15 mouse cellular contexts compared by ENCODE assay signal in the genomic region with DNA sequence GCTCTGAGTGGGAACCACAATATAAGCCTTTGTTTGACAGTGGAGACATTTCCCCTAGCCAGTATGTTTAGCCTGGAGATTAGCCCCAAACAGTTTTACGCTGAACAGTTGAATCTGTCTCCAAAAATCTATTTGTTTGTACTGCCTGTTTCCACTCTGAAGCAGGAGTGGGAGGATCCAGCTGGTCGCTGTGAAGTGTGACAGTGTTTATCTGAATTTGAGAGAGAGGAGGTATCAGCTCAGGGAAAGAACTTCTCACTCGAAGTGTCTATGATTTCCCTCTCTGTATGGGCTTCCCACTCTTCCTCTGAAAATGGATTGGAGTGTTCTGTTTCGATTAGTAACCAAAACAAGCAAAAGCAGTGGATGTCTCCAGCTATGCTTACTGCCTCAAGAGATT.
DNase-seq lines count a peak whose midpoint lies in the region; ATAC-seq and TF ChIP-seq lines count a peak whose summit lies in the region.
"Had no signal": no experiment of that assay in that cellular context is flagged by ENCODE, and none has a peak within 500 bp of the region (broad histone marks: within the 10 kb centered on the region; RNA-seq: fewer than 3 reads in every experiment).

No protein-coding gene starts in this region.

- DNase-seq in kidney, postnatal 4 days: peak; percentile 9 to 24
- no peak for DNase-seq in kidney, postnatal 25 days
- peak; percentile 45 to 74 for DNase-seq in layer of hippocampus, adult 2 months (ENCODE audit: low spot score in 2 of 2)
- DNase-seq in right cerebral cortex, postnatal 10 days (ENCODE audit: low spot score in 2 of 2): peak; percentile 39 to 56
- DNase-seq in heart, adult 18-20 months: no peak
- DNase-seq in cerebellum, adult 11 months: no peak
- DNase-seq: cerebellum, adult 8-10 months; gastrocnemius, postnatal 36 days; thymus, postnatal 4 days had no signal

- no peak for TF ChIP-seq CTCF in layer of hippocampus, adult 2 months (conservative IDR thresholded peaks at IDR 0.05)

- no peak overlapping the region for H3K4me3 ChIP-seq in layer of hippocampus, adult 2 months
- H3K4me3 ChIP-seq: embryonic facial prominence, embryonic 13.5 days; heart, embryonic 15.5 days; lung, embryonic 15.5 days; midbrain, embryonic 15.5 days; stomach, embryonic 15.5 days had no signal

- ATAC-seq in frontal cortex, adult (ENCODE audit: low TSS enrichment): peak; percentile 97
- ATAC-seq: midbrain, embryonic 15.5 days had no signal

- no peak overlapping the region for H3K27ac ChIP-seq in layer of hippocampus, adult 2 months
- H3K27ac ChIP-seq: embryonic facial prominence, embryonic 13.5 days; heart, embryonic 15.5 days; lung, embryonic 15.5 days; midbrain, embryonic 15.5 days; stomach, embryonic 15.5 days had no signal

Comparison
In these comparisons a context has a peak if more than half of its experiments do, and no peak if none do; other contexts are left out.
1. DNase-seq: peak in kidney, postnatal 4 days (2 of 2), layer of hippocampus, adult 2 months (2 of 2) and right cerebral cortex, postnatal 10 days (2 of 2); none in kidney, postnatal 25 days (0 of 2), heart, adult 18-20 months (0 of 2) and cerebellum, adult 11 months (single experiment).